Mouse (Mus musculus) lung, postnatal 14 days (tissue): ENCODE measurements around the gene 1110032F04Rik.
"Not testable (repeated sequence)": the region's sequence is repeated elsewhere in the genome, so short reads cannot be mapped to it uniquely, and the experiment has no call there.

Source experiments
- DNase-seq: peaks from one replicate; pipeline ENCODE4 v3.0.0; 2021

The 1110032F04Rik gene

DNA sequence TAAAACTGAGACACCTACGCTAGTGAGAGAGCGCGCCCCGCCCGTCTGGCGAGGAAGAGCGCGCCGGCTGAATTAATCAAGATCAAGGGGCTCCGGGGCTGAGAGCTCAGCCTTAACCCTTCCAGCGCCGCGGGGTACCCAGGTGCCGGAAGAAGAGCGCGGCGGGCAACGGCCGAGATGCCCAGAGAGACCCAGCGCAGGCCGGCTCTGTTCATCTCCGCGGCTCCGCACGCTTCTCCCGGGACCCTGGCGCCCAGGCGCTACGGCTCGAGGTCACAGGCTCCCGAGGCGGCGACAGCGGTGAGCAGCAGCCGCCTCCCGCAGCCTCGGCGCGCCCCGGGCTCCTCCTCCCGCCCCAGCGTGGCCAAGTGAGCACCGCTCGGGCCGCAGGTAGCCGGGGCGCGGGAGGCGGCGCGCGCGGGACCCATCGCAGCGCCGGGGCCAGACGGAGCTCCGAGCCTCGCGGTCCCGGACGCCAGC lies at the start of gene 1110032F04Rik:
TSS of gene 1110032F04Rik (plus strand) at position 376 of the 480 bp plus-strand sequence.
- DNase-seq, result peak; percentile 15

DNA sequence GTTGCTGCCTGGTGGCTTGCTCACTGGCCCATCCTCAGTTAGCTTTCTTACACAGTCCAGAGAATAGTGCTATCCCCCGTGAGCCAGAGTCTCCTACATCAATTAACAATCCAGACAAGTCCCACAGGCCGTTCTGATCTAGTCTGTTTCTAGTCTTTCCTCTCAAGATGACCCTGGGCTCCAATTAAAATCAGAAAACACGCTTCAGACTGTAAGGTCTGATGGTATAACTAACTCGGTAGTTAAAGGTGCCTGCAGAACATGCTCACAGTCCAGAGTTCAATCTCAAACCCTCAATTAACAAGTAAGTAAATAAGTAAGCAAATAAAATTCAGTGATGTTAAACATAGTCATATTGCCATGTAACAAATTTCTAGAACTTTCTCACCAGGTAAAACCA lies 48.0 kb upstream of the 1110032F04Rik start:
- DNase-seq, result no peak

DNA sequence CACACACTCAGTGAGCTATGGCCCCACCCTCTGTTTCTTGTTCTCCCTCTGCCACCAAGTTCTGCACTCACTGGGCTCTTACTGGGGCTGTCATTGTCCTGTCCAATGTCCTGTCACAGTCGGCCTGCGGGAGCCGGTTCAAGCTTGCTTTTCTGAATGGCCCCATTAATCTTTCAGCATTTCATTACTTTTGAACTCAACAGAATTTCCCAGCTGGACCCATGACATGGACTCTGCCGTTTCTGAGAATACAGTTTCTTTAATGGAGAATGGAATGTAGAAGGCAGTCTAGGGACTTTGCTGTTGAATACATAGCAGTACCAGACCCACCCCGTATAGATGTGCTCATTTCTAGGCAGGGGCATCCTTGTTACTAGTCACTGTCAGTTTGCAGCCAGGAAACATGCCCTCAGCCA lies 47.5 kb upstream of the 1110032F04Rik start:
- no peak for DNase-seq

GRCm38 (mm10) chr3:68823876-68824764 lies 45.3 kb upstream of the 1110032F04Rik start:
- DNase-seq, result no peak

GRCm38 (mm10) chr3:68824765-68825090 lies 44.7 kb upstream of the 1110032F04Rik start:
- DNase-seq, result no peak

GRCm38 (mm10) chr3:68825151-68825550 lies 44.2 kb upstream of the 1110032F04Rik start:
- DNase-seq, result no peak

DNA sequence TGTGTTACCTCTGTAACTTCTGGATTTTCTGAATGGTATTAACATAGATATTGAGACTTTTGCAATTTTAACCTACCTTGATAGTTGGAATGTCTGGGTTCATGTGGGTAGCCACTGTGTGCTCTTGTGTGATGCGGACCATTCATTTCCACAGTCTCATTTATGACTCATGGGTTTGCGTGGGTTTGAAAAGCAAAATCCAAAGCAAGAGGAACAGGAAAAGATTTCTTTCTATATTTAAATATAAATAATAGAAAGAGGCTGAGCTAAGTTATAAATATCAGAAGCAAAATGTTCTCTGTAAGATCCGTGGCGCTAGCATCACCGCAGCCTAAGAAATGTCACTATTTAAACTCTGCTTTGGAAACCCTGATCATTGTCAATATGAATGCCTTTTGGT lies 41.7 kb upstream of the 1110032F04Rik start:
- no peak for DNase-seq

DNA sequence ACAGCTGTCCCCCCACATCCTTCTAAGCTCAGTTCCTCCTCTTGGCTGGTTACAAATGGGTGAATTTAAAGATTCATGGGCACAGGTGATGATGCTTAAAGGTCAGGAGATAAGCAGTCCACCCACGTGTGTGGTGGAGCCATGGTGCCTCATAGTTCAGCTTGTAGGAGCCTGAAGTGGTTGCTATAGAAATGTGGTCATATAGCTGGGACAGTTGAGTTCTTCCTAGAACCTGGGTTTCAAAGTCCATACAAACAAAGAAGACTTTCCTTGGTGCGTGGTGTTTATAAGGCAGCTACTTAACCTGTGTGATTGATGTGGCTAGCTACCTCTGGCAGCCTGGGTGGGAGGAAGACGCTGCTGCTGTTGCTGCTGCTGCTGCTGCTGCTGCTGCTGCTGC lies 39.4 kb upstream of the 1110032F04Rik start:
- DNase-seq, result no peak

DNA sequence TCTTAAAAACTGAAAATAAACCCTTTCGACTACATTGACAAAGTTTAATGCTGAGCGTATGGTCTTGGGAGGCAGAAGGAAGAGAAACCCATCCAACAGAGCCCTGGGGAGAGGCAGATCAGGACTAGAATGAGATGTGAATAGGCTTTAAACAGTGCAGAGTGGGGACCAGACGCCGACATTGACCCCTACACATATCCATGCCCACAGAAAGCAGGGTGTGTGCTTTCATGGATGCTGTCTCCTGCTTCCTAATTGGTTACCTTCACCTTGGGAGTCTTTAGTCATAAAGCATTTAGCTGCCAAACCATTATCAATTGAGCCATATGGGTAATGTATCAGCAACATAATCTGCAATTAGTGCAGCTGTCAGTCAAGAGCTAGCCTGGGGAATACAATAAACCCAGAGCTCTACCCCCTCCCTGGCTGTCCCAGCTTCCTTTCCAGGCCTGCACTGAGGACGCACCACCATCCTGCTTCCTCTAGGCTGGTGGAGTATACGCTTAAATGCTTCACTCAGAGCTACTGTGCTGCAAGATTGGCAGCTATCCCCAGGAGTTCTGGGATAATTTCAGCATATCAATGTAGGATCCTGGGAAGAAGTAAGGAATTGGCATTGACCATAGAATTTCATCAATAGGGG lies 32.4 kb upstream of the 1110032F04Rik start:
- no peak for DNase-seq

DNA sequence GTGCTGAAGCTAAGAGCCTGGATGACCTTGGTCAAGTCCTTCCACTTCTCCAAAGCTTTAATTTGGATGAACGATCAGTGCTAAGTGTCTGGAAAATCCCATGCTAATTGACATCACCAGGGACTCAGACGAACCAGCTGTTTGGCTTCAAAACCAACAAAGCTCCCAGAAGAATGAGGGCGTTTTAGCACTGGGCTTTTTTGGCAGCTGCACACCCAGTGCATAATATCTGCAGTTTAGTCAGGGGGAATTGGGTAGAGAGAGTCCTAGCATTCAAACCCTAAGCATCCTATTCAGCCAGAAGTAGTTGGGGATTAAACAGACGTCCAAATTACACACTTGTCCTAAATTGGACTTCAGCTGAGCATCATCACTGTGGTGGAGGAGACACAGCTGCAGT lies 29.2 kb upstream of the 1110032F04Rik start:
- no peak for DNase-seq

DNA sequence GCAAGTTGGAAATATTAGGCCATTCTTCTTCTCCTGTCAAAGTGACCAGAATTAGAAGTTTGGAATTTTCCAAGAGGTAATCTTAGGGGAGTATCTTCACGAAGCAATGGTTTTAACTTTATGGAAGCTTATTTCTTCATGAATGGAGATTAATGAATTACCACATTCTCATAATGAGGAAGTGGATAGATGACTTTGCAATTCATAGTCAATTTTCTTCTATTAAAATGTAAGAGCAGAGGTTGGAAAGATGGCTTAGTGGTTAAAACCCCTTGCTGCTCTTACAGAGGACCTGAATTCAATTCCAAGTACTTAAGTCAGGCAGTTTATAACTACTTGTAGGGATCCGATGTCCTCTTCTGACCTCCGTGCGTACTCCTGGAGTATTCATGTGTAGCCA lies 25.4 kb upstream of the 1110032F04Rik start:
- DNase-seq, result no peak

GRCm38 (mm10) chr3:68848323-68848722 lies 21.1 kb upstream of the 1110032F04Rik start:
- no peak for DNase-seq

GRCm38 (mm10) chr3:68852414-68852813 lies 17.0 kb upstream of the 1110032F04Rik start:
- DNase-seq, result no peak

DNA sequence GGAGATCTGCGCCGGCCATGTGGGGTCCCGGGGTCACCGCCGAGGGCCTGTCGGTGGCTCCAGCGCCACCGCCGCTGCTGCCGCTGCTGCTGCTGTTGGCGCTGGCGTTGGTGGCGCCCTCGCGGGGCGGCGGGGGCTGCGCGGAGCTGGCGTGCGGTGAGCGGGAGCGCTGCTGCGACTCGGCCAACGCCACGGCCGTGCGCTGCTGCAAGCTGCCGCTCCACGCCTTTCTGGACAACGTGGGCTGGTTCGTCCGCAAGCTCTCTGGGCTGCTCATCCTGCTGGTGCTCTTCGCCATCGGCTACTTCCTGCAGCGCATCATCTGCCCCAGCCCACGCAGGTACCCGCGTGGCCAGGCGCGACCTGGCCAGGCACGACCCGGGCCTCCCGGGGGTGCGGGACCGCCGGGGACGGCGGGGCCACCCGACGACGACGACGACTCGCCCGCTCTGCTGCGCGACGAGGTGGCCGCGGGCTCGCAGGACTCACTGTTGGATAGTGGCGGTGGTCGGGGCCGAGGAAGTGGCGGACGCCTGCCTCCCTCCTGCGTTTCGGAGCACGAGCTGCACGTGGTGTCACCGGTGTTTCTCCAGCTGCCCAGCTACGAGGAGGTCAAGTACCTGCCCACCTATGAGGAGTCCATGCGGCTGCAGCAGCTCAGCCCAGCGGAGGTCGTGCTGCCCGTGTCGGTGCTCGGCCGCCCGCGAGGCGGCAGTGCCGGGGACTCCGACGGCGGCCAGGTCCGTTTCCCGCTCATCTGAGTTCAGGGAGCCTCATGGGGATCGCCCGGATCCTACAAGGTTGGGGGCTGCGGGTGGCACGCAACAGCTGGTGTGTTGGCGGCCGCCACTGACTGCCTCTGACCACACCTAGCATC lies 543 bp downstream of the 1110032F04Rik start:
- DNase-seq, result peak; percentile 6

- DNase-seq, result no peak
Measured at GRCm38 (mm10) chr3:68870568-68870950, 1.2 kb downstream of the 1110032F04Rik start.

DNA sequence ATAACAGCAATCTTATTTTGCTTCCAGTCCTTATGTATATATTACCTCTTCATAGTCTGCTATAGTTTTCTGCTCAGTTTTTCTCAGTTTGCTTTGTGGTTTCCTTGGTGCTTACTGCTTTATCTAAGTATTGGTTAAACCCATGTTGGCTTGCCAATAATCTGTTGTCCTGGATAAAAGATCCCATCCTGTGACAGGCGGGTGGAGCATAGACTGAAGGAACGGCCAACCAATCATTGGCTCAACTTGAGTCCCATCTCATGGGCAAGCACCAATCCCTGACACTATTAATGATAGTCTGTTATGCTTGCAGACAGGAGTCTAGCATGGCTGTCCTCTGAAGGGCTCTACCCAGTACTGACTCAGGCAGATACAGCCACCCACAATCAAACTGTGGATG lies 4.7 kb downstream of the 1110032F04Rik start:
- DNase-seq, result no peak

GRCm38 (mm10) chr3:68886845-68887244 lies 17.5 kb downstream of the 1110032F04Rik start:
- DNase-seq, result no peak

DNA sequence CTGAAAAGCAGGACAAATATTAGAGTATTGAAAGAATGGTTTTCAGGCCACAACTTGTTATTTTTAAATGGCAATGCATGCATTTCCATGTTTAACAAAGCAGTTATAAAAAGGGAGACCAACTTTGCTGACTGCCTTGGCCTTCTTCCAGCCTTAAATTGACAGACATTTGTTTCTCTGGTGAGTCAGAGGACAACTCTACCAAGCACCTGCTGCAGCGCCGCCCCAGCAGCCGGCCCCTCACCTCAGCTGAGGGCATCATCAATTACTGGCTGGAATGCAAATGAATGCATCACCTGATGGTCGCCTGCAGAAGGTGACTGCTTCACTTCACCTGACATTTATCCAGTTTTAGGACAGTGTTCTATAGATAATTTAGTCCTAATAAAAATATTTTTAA lies 26.0 kb downstream of the 1110032F04Rik start:
- no peak for DNase-seq

- DNase-seq, result no peak
Measured at GRCm38 (mm10) chr3:68897154-68897553, 27.8 kb downstream of the 1110032F04Rik start.

GRCm38 (mm10) chr3:68902636-68903035 lies 33.2 kb downstream of the 1110032F04Rik start:
- DNase-seq, result not testable (repeated sequence)

DNA sequence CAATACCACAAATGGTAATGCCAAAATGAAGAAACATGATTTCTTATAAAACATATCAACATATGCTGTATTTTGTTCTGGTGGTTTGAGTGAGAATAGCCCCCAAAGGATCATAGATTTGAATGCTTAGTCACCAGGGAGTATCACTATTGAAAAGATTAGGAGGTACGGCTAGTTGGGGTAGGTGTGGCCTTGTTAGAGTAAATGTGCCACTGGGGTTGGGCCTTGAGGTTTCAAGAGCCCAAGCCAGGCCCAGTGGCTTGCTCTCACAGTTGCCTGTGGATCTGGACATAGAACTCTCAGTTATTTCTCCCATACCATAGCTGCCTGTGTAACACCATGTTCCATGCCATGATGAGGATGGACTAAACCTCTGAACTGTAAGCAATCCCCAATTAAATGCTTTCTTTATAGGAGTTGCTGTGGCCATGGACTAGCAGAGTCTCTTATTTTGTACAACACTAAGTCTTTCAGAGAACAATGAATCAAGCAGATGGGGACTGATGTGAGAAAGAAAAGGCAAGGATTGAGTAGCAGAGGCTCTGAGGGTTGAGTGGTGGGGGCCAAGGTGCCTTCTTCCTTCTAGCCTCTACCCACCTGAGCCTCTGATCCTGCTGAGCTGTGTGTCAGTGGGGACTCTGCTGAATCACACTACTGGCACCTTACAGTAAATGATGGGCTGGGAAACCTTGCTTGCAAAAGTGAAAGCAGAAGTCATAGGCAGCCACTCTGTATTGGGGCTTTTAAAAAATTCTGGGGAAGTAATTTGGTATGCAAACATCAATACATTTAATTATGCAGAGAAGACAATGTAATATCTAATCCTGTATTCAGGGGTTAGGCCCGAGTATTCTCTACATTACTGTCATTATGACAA lies 35.8 kb downstream of the 1110032F04Rik start:
- no peak for DNase-seq

- DNase-seq, result no peak
Measured at GRCm38 (mm10) chr3:68907509-68907908, 38.1 kb downstream of the 1110032F04Rik start.
